Mouse (Mus musculus) spleen, embryonic (tissue): Measurements from ENCODE around the gene Foxp2.

Experiments used
- CTCF ChIA-PET: fragments of 350-600 bp; sonication (Branson Sonifier 250); formaldehyde crosslinking; loops from one replicate; lab custom pipeline; 2022; lab: Charles Lee

The Foxp2 gene

DNA sequence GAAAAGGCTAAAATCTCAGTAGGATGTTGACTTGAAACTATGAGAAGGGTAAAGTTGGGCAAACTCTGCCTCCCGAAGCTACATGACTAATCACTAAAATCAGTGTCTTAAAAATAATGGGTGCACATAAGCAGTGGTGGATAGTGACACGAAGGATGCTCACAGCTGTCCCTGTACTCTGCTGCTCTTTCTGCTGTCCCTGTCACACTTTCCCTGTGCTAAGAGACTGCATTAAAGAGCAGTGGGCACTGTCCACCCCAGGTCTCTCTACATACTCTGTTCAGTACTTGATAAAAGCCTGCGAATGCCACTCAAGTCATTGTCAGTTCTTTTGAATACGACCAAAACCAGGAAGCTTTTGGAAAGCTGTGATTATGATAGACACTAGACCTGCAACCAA is 469.7 kb downstream of the Foxp2 start:
- CTCF ChIA-PET, result no interaction called here

GRCm38 (mm10) chr6:15373621-15374020 is 472.5 kb downstream of the Foxp2 start:
- CTCF ChIA-PET, result no interaction called here

GRCm38 (mm10) chr6:15378261-15378660 is 477.1 kb downstream of the Foxp2 start:
- CTCF ChIA-PET, result no interaction called here

- CTCF ChIA-PET, result no interaction called here
These were observed 495.3 kb downstream of the Foxp2 start for GRCm38 (mm10) chr6:15396462-15396861.

DNA sequence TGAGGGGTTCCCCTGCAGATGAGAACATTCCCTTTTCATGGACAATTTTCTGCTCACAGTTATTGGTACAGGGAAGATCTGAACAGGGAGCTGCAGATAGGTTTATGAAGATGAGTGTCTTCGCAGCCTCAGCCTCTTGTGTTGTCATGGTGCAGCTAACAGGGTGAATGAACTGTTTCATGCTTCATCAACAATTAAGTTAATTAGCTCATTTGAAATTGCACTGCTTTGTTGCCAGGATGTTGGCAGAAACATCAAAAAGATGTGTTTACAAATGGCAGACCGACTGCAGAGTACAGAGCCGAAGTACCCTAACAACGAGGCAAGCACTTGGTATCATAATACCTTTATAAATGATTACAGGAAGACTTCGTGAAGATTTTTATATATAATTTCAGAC is 496.3 kb downstream of the Foxp2 start:
- CTCF ChIA-PET, result no interaction called here

- CTCF ChIA-PET, result no interaction called here
These were observed 500.0 kb downstream of the Foxp2 start for GRCm38 (mm10) chr6:15401138-15401537.

DNA sequence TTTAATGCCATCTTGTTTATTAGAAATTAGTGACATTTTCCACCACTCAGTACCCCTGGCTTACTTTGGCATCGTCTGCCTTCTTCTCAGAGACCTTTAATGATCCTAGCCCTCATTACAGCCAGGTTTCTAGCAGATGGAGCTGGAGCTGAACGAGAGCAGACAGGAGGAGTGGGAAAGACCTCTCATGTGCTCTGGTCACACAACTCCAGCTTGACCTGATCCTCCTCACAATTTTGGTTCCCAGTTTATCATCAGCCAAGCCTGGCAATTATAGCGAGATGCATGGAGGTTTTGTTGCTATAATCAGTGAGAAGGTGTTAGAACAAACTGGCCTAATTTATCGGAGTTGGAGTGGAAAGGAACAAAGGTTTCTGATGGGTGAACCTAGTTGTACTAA is 500.9 kb downstream of the Foxp2 start:
- CTCF ChIA-PET, result no interaction called here

DNA sequence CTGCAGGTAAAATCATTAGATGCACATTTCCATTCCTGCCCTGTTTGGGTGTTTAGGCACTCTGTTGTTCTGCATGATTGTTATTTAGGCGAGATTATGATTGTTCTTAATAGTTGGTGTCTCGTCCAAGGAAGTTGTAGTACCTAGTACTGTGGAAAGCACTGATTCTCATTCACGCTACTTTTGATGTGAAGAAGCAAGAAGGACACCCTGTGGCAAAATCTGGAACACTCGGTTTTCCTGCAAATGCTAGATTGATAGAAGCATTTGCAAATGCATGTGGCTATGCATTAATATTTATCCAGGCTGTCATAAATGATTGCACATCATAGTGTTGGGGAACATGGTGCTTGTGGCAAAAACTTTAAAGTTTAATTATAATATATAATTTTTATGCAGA is 514.0 kb downstream of the Foxp2 start:
- CTCF ChIA-PET, result no interaction called here

GRCm38 (mm10) chr6:15459701-15460100 is 558.6 kb downstream of the Foxp2 start:
- CTCF ChIA-PET, result no interaction called here

- CTCF ChIA-PET, result no interaction called here
These were observed 562.2 kb downstream of the Foxp2 start for GRCm38 (mm10) chr6:15463390-15463789.

GRCm38 (mm10) chr6:15465471-15465870 is 564.3 kb downstream of the Foxp2 start:
- CTCF ChIA-PET, result no interaction called here

GRCm38 (mm10) chr6:15466634-15467033 is 565.5 kb downstream of the Foxp2 start:
- CTCF ChIA-PET, result no interaction called here

GRCm38 (mm10) chr6:15486909-15487308 is 585.8 kb downstream of the Foxp2 start:
- CTCF ChIA-PET, result no interaction called here
